Mouse (Mus musculus): ENCODE data around the gene Ercc6. TPM values are rescaled to one million over a fixed set of nuclear protein-coding genes. Genes with fewer than 3 reads are reported as not detected.

Ercc6 gene
- total RNA-seq, 1 experiment from 2014 or later: 33.1 TPM

DNA sequence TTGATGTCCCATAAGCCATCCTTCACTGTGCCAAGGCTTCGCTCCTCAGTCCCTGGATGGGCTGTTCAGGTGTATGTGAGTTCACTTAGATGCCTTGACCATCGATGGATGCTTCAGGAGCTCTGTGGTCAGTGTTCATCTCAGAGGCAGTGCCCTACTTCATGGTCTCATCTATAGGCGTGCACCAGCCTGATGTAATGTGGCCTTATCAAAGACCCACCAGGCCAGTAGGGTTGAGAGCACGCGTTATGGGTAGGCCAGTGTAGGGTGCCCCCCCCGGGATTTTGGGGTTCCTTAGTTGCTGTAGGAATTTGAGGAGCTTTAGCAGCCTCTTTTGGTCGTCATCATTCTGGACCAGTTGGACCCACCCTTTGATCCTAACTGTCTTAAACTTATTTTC, 111.5 kb downstream of the Ercc6 start:
- no peak for ATAC-seq (ENCODE audit: extremely low read depth, insufficient number of reproducible peaks, low FRiP score, poor library complexity, severe bottlenecking)

- no peak for ATAC-seq (ENCODE audit: extremely low read depth, insufficient number of reproducible peaks, low FRiP score, poor library complexity, severe bottlenecking)
These were observed 114.0 kb downstream of the Ercc6 start for GRCm38 (mm10) chr14:32627271-32627670.

GRCm38 (mm10) chr14:32628584-32628983, 115.3 kb downstream of the Ercc6 start:
- ATAC-seq (ENCODE audit: extremely low read depth, insufficient number of reproducible peaks, low FRiP score, poor library complexity, severe bottlenecking): no peak

Other genes with a start within 250 kb of the Ercc6 start
- gene Ogdhl, start 191.5 kb upstream of the Ercc6 start, total RNA-seq (2017): not detected in 2 replicates
- gene 1700024G13Rik, start 125.1 kb upstream of the Ercc6 start, total RNA-seq (2017): not detected in 2 replicates
- not detected in 2 replicates for gene Slc18a3, start 48.7 kb upstream of the Ercc6 start, total RNA-seq (2017)
- not detected in 2 replicates for gene Chat, start 47.5 kb upstream of the Ercc6 start, total RNA-seq (2017)
- not detected in 2 replicates for gene Prrxl1, start 85.9 kb downstream of the Ercc6 start, total RNA-seq (2017)
- 0.23 and 0.37 TPM in 2 replicates for gene 3425401B19Rik, start 171.8 kb downstream of the Ercc6 start, total RNA-seq (2017)

All from neutrophil, adult 5-6 weeks (primary cell).